Mouse (Mus musculus) MEL-GATA-1-ER (cell line): ENCODE measurements at regions not wholly inside any gene's neighbourhood (a gene's known extent, or its start where the extent isn't known, plus 50 kb on each side); places are given as distances from the start of the nearest gene placed in this dataset.
"Not testable (repeated sequence)": the region's sequence is repeated elsewhere in the genome, so short reads cannot be mapped to it uniquely, and the experiment has no call there.

Experiments used
- DNase-seq: peaks from one replicate; pipeline ENCODE4 v3.0.0-alpha.2; 2012; ENCODE audit warnings: low read depth; ENCODE audit errors: extremely low read depth

- DNase-seq: no peak
Measured at GRCm38 (mm10) chr4:31225741-31226140, 738.2 kb upstream of the Map3k7 start.

DNA sequence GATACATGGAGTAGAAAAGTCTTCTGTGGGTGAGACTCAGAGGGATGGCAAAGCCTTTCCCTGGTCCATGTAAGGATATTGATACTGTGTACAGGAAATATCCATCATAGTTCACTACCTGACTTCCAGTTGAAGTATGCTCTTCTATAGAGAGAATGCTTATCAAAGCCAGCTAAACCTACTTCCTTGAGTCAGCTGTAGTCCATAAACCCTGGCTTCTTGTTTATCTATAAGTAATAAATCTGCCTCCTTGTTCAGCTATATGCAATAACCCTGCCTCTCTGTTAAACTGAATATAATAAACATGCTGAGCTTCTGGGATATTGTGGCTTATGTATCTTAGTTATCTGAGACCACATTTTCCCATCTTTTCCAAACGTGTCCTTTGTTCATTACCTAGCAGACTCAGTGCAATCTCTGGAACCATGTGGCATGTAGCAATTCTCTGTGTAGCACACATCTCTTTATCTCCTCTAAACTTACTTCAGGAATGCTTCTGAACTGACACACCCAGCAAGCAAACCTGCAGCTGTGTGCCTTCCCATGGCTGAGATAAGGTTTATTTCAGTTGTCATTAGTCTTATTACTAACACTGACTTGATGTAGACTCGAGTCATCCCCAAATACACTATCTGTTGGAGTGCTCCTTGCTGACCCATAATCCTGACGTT lies 694.9 kb upstream of the Map3k7 start:
- DNase-seq: no peak

DNA sequence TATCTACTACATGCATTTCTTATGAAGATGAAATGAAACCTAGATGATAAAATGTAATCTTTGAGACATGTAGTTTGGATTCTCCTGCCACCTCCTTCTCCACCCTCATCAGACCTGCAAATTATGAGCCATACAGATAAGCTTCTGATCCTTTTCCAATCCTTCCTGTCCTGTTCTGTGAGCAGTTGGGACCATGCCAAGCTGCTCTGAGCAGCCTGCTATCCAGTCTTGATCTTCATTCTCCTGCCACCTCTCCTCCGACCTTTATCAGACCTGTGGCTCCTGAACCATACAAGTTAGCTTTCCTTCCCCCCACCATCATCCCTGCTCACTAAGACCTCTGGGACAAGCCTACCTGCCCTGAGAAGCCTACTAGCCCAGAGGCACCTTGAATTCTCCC lies 689.8 kb upstream of the Map3k7 start:
- no peak for DNase-seq

- DNase-seq: no peak
Measured at GRCm38 (mm10) chr4:31290301-31290975, 673.5 kb upstream of the Map3k7 start.

DNA sequence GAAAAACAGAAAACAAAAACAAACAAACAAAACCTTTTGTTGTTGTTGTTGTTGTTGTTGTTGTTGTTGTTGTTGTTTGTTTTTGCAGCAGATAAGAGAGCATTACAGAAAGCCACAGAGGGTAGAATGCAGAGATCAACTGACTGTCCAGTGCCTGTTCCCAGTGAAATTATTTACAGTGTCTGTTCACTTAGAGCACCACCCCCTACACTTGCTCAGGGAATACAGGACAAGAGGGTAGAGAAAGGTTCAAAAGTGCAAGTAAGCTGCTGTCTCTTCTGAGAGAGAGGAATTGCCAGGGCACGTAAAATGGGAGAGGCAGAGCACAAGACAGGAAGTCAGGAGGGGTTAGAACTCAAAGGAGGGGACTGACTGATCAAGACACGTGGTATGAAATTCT lies 670.1 kb upstream of the Map3k7 start:
- no peak for DNase-seq

DNA sequence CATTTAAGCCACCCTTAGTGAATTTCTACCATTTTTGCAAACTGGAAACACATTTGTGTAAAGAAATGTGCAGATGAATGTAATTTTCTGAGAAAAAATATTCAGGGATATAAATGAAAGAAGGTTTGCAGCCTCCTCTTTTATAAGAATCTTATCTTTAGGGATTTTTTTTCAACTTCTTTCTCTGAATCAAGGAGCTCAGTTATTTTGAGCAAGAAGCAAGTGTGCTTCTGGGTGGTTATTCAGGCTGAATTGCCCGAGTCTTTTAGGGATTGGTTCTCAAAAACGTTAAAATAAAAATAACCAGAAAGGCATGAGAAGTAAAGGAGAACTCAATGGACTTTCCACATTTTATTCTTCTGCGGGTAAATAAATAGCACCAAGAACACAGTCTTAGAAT lies 666.0 kb upstream of the Map3k7 start:
- no peak for DNase-seq

DNA sequence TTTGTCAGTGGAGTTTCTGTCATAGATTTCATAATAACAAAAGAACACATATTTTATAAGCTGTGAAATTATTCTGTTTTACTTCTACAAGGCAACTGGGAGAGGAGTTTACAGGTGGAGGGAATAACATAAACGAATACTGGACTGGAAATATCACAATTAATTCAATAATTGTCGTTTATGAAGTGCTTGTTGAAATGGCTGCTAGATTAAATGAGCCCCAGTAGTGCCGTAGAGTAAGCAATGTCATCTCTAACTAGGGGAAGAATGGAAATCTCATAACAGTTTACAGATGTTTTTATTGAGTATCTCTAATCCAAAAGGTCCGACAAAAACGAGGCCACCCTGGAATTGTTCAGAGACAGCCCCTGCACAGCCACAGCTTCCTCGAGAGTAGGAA lies 644.6 kb upstream of the Map3k7 start:
- DNase-seq: no peak

GRCm38 (mm10) chr4:31320734-31321507 lies 643.0 kb upstream of the Map3k7 start:
- DNase-seq: no peak

- DNase-seq: no peak
Measured at GRCm38 (mm10) chr4:31323816-31324215, 640.1 kb upstream of the Map3k7 start.

DNA sequence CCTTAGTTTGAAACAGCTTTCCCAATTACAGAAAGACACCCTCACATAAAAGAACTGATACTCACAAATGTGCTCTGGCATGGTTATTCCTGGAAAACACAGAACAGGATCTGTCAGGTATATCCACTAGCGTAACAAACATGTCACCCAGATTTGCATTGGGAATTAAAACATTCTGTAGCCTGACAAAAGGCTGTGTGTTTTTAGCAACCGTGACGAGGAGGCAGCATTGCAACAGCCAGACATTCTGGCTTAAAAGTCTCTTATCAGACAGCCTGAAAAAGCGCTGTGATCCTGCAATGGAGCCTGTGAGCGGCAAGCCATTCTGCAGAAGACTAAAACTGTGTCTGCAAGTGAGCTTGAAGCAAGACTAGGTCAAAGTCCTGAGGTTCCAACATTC lies 635.1 kb upstream of the Map3k7 start:
- DNase-seq: no peak

DNA sequence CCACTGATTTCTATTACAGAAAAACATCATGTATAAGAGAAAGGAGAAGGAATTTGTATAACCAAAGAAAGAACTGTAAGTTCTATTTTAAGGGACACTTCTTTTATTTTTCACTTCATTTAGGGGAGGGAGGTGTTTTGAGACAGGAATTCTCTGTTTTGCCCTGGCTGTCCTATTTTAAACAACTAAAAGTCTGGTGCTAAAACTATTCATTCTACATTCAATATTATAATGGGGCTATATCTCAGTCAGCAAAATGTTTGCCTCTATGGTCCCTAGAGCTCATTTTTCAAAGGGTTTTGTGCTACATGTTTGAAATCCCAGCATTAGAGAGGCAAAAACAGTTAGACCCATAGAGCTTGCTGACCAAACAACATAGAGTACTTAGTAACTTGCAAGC lies 632.8 kb upstream of the Map3k7 start:
- DNase-seq: no peak

- no peak for DNase-seq
Measured at GRCm38 (mm10) chr4:31335686-31336085, 628.2 kb upstream of the Map3k7 start.

GRCm38 (mm10) chr4:31337980-31338379 lies 625.9 kb upstream of the Map3k7 start:
- DNase-seq: no peak

DNA sequence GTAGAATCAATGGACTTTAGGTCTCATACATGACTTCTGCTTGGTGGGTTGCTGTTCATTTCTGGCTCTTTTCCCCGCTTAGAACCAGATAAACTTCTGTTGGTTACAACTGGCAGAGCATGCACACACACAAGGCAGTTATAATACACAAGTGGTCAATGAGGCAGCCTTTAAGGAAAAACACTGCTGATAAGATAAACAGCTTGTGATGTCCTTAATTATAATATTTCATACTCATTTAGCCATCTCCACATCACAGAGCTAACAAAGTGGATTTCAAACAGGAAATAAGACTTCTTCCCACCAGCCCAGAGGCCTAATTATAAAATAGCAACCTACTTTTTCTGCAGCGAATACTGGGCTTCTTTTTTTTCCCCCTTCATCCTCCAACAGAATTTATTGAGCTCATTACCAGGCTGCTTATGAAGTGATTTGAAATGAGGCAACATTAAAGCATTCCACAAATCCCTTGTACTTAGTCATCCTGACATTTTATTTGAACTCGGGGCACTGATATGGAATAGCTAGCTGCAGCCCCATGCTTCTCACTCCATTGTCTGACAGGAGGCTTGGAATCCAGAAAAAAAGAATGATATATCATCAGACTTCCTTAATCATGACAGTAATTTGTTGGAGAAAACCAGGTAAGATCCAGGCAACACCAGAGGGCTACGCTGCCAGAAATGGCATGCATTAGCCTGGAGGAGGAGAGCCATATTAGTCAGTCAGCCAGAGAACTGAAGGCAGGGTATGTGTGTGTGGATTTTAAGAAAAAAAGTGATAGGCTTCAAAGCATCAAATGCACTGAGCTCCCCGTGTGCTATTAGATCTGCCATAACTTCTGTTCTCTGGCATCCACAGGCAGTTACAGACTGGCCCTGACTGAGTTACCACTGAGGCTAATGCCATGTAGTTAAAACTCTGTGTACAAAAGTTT lies 620.3 kb upstream of the Map3k7 start:
- DNase-seq: no peak

DNA sequence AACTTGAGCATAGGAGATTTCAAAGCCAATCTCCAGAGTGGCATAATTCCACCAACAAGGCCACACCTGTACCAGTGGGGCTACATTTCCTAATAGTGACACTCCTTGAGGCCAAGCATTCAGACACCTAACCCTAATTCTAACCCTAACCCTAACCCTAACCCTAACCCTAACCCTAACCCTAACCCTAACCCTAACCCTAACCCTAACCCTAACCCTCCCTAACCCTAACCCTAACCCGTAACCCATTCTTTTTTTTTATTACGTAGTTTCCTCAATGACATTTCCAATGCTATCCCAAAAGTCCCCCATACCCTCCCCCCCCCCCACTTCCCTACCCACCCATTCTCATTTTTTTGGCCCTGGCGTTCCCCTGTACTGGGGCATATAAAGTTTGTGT lies 609.9 kb upstream of the Map3k7 start:
- not testable (repeated sequence) for DNase-seq

DNA sequence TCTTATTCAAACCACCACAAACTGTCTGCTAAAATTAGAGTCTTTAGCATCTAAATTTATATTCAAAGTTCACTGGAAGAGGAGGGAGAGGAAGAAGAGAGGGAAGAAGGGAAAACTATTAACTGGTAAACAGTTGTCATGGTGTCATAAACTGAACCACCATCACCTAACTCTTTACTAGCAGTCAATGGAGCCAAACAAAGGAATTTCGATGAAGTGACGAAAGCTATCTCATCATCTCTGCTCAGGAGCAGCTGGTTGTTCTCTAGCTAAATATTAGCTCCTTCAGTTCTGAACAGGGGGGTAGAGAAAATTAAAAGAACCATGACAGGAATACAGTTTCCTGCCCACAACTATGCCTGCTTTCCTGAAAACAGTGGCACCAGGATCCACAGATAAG lies 608.9 kb upstream of the Map3k7 start:
- DNase-seq: no peak

GRCm38 (mm10) chr4:31366172-31366571 lies 597.7 kb upstream of the Map3k7 start:
- no peak for DNase-seq

DNA sequence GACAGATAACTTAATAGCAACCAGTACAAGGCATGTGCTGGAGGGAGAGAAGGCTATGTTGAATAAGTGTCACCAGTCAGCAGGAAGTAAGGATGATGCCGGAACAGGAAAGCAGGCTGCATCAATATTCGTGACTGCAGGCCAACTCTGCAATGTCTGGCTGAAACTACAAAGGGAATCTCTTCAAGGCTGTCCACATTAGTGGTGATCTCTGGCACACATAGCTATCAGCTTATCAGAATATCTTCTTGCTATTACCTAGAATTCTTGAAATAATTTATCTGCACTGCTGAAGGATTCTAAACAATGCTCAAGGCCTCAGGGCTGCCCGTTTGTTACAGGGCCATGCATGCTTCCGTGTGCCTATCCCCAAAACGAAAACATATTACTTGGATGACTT lies 596.9 kb upstream of the Map3k7 start:
- DNase-seq: no peak

DNA sequence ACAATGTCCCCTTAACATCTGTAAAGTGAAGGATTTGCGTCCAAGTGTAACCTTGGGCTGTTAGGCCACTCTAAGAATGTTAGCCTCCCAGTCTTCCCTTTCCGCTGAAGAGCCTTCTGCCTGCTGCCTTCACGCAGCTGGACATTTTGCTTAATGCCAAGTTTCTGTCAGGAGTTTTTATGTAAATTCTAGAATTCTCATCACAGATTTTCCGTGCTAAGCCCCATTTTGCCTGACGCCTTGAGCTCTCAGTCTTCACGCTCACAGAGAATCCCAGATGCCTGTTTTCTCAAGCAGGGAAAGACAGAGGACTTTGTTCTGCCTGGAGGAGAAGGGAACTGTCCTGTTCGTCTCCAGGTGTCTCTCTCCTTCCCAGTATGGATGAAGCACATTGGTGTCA lies 593.8 kb upstream of the Map3k7 start:
- no peak for DNase-seq

- no peak for DNase-seq
Measured at GRCm38 (mm10) chr4:31381069-31381969, 582.6 kb upstream of the Map3k7 start.
